Mouse (Mus musculus): ENCODE results near the gene Ror1. TPM values are rescaled to one million over a fixed set of nuclear protein-coding genes. Genes with fewer than 3 reads are reported as not detected.

Ror1 gene
- polyA plus RNA-seq, 1 experiment from 2014 or later: 8.3 TPM

GRCm38 (mm10) chr4:100221978-100222737 lies 126.6 kb downstream of the Ror1 start:
- H3K4me2 ChIP-seq (ENCODE audit: low read length): no peak overlapping the region
- no peaks in the 10 kb centered on the region for H3K36me3 ChIP-seq (ENCODE audit: insufficient read depth, low read length)
- no peak for TF ChIP-seq CTCF (IDR thresholded peaks at IDR 0.05; ENCODE audit: low read depth)
- no peaks in the 10 kb centered on the region for H3K9me3 ChIP-seq (replicated peaks; ENCODE audit: low read length)
- no peak overlapping the region for H3K27ac ChIP-seq
- peaks cover 25% of the 10 kb centered on the region for H3K4me1 ChIP-seq (replicated peaks; ENCODE audit: insufficient read depth, low read length)
- DNase-seq (ENCODE audit: low spot score) (no peak), ATAC-seq (replicated peaks; ENCODE audit: low FRiP score, low read depth) (no peak)
- no peak overlapping the region for H3K9ac ChIP-seq (ENCODE audit: low read depth, low read length)
- H3K27me3 ChIP-seq (ENCODE audit: insufficient read depth, low read length): no peaks in the 10 kb centered on the region
- H3K4me3 ChIP-seq (replicated peaks; ENCODE audit: low read depth, low read length): no peak overlapping the region
- WGBS: 78% methylated on average over 13 of the region's 13 CpGs

GRCm38 (mm10) chr4:100223532-100223931 lies 127.9 kb downstream of the Ror1 start:
- Histone ChIP-seq H3K27me3 (ENCODE audit: insufficient read depth, low read length) (no peaks in the 10 kb centered on the region), H3K9me3 (replicated peaks; ENCODE audit: low read length) (no peaks in the 10 kb centered on the region), H3K4me1 (replicated peaks; ENCODE audit: insufficient read depth, low read length) (peaks cover 25% of the 10 kb centered on the region), H3K9ac (ENCODE audit: low read depth, low read length) (no peak overlapping the region), H3K4me2 (ENCODE audit: low read length) (no peak overlapping the region), H3K27ac (no peak overlapping the region), H3K36me3 (ENCODE audit: insufficient read depth, low read length) (no peaks in the 10 kb centered on the region), H3K4me3 (replicated peaks; ENCODE audit: low read depth, low read length) (no peak overlapping the region)
- DNase-seq (ENCODE audit: low spot score) (peak; percentile 45), ATAC-seq (replicated peaks; ENCODE audit: low FRiP score, low read depth) (0 out of 2 replicates have a peak, but pooled peaks have one; percentile 36)
- no peak for TF ChIP-seq CTCF (IDR thresholded peaks at IDR 0.05; ENCODE audit: low read depth)
- WGBS: 42% methylated on average over 1 of the region's 1 CpGs

- Histone ChIP-seq H3K4me2 (ENCODE audit: low read length) (no peak overlapping the region), H3K27ac (no peak overlapping the region), H3K36me3 (ENCODE audit: insufficient read depth, low read length) (no peaks in the 10 kb centered on the region), H3K4me3 (replicated peaks; ENCODE audit: low read depth, low read length) (no peak overlapping the region), H3K27me3 (ENCODE audit: insufficient read depth, low read length) (no peaks in the 10 kb centered on the region), H3K4me1 (replicated peaks; ENCODE audit: insufficient read depth, low read length) (peaks cover 21% of the 10 kb centered on the region), H3K9me3 (replicated peaks; ENCODE audit: low read length) (no peaks in the 10 kb centered on the region), H3K9ac (ENCODE audit: low read depth, low read length) (no peak overlapping the region)
- ATAC-seq (replicated peaks; ENCODE audit: low FRiP score, low read depth): no peak
- 89% methylated on average over 3 of the region's 3 CpGs for WGBS
- no peak for TF ChIP-seq CTCF (IDR thresholded peaks at IDR 0.05; ENCODE audit: low read depth)
- DNase-seq (ENCODE audit: low spot score): no peak
Observed at GRCm38 (mm10) chr4:100223965-100224364, 128.4 kb downstream of the Ror1 start.

- no peak for DNase-seq (ENCODE audit: low spot score)
- ATAC-seq (replicated peaks; ENCODE audit: low FRiP score, low read depth): no peak; the same call in 1 of the 2 replicates
- WGBS: 48% methylated on average over 4 of the region's 4 CpGs
Observed at GRCm38 (mm10) chr4:100226619-100227018, 131.0 kb downstream of the Ror1 start.

DNA sequence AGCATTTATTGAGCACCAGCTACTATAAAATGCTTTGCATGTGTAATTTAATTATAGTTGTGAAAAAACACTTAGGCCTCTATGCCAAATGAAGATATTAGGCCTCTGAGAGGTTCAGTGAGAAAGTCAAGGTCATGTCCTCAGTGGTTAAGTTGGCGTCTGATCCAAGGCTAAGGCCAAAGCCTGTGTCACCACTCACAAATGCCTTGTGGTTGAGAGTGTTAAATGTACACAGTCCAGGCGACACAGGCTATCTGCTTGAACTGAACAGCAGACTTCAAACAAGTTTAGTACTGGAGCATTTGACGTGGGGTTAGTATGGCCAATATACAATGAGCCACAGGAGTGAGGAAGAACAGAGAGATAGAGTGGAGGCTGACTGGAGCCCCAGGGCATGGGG lies 132.5 kb downstream of the Ror1 start:
- Histone ChIP-seq H3K4me2 (ENCODE audit: low read length) (no peak overlapping the region), H3K4me1 (replicated peaks; ENCODE audit: insufficient read depth, low read length) (peaks cover 8% of the 10 kb centered on the region; the same call in 1 of the 2 replicates), H3K9me3 (replicated peaks; ENCODE audit: low read length) (no peaks in the 10 kb centered on the region), H3K27me3 (ENCODE audit: insufficient read depth, low read length) (no peaks in the 10 kb centered on the region), H3K27ac (no peak overlapping the region), H3K9ac (ENCODE audit: low read depth, low read length) (no peak overlapping the region), H3K36me3 (ENCODE audit: insufficient read depth, low read length) (no peaks in the 10 kb centered on the region), H3K4me3 (replicated peaks; ENCODE audit: low read depth, low read length) (no peak overlapping the region)
- ATAC-seq (replicated peaks; ENCODE audit: low FRiP score, low read depth) (no peak), DNase-seq (ENCODE audit: low spot score) (no peak)
- no peak for TF ChIP-seq CTCF (IDR thresholded peaks at IDR 0.05; ENCODE audit: low read depth)
- 74% methylated on average over 3 of the region's 3 CpGs for WGBS

More at GRCm38 (mm10) chr4:100226619-100227018, 131.0 kb downstream of the Ror1 start:
- H3K36me3 ChIP-seq (ENCODE audit: insufficient read depth, low read length): no peaks in the 10 kb centered on the region
- peaks cover 15% of the 10 kb centered on the region; the same call in 1 of the 2 replicates for H3K4me1 ChIP-seq (replicated peaks; ENCODE audit: insufficient read depth, low read length)
- no peak overlapping the region for H3K9ac ChIP-seq (ENCODE audit: low read depth, low read length)
- no peaks in the 10 kb centered on the region for H3K9me3 ChIP-seq (replicated peaks; ENCODE audit: low read length)
- H3K27ac ChIP-seq: no peak overlapping the region
- no peaks in the 10 kb centered on the region for H3K27me3 ChIP-seq (ENCODE audit: insufficient read depth, low read length)
- H3K4me3 ChIP-seq (replicated peaks; ENCODE audit: low read depth, low read length): no peak overlapping the region
- TF ChIP-seq CTCF (IDR thresholded peaks at IDR 0.05; ENCODE audit: low read depth): no peak
- no peak overlapping the region for H3K4me2 ChIP-seq (ENCODE audit: low read length)

- no peak overlapping the region for H3K4me3 ChIP-seq (replicated peaks; ENCODE audit: low read depth, low read length)
- H3K27me3 ChIP-seq (ENCODE audit: insufficient read depth, low read length): no peaks in the 10 kb centered on the region
Observed at GRCm38 (mm10) chr4:100230245-100230644, 134.7 kb downstream of the Ror1 start.

More at GRCm38 (mm10) chr4:100230245-100230644, 134.7 kb downstream of the Ror1 start:
- no peak overlapping the region for H3K4me2 ChIP-seq (ENCODE audit: low read length)
- 47% methylated on average over 5 of the region's 5 CpGs for WGBS
- H3K4me1 ChIP-seq (replicated peaks; ENCODE audit: insufficient read depth, low read length): no peaks in the 10 kb centered on the region
- H3K9me3 ChIP-seq (replicated peaks; ENCODE audit: low read length): no peaks in the 10 kb centered on the region
- ATAC-seq (replicated peaks; ENCODE audit: low FRiP score, low read depth): no peak
- no peaks in the 10 kb centered on the region for H3K36me3 ChIP-seq (ENCODE audit: insufficient read depth, low read length)
- H3K27ac ChIP-seq: no peak overlapping the region
- no peak for TF ChIP-seq CTCF (IDR thresholded peaks at IDR 0.05; ENCODE audit: low read depth)
- no peak overlapping the region for H3K9ac ChIP-seq (ENCODE audit: low read depth, low read length)
- DNase-seq (ENCODE audit: low spot score): no peak
